Mouse (Mus musculus) Patski (cell line): ENCODE data around the gene Slc35g2. TPM values are rescaled to one million over a fixed set of nuclear protein-coding genes. Genes with fewer than 3 reads are reported as not detected.

ENCODE experiments used
- ATAC-seq: fragments of 100-300 bp; one replicate; pipeline ENCODE4 v1.8.0; 2021
- CTCF ChIA-PET: fragments of 350-600 bp; sonication (Branson Sonifier 250); formaldehyde crosslinking; loops from one replicate; lab custom pipeline; 2022; ENCODE audit warnings: inconsistent platforms; lab: Charles Lee
- POLR2A ChIA-PET: fragments of 350-600 bp; sonication (Branson Sonifier 250); formaldehyde crosslinking; loops from one replicate; lab custom pipeline; 2022; ENCODE audit warnings: antibody characterized with exemption, inconsistent platforms; lab: Charles Lee
- DNase-seq: peaks from one replicate; pipeline ENCODE4 v3.0.0-alpha.2; 2011; ENCODE audit warnings: low read depth, low spot score
- H3K27me3 ChIP-seq: fragments of 371-371 bp; one replicate; pipeline ENCODE4 v1.5.1; 2021
- CTCF ChIP-seq: fragments of 100-300 bp; IDR thresholded peaks from one replicate; pipeline ENCODE4 v1.5.1; 2021
- in situ Hi-C: fragments of 300-500 bp; cut with MboI; formaldehyde crosslinking; loops from 3 replicates; pipeline ENCODE4 v1.11.1; 2018; ENCODE audit warnings: low pct_unique_long_range_greater_than_20kb, mixed read lengths
- polyA plus RNA-seq: library from polyadenylated mRNA; unstranded; gene quantifications from one replicate; pipeline ENCODE4 v1.2.3, GENCODE M21; 2021

Gene Slc35g2
- 0.77 TPM for polyA plus RNA-seq

DNA sequence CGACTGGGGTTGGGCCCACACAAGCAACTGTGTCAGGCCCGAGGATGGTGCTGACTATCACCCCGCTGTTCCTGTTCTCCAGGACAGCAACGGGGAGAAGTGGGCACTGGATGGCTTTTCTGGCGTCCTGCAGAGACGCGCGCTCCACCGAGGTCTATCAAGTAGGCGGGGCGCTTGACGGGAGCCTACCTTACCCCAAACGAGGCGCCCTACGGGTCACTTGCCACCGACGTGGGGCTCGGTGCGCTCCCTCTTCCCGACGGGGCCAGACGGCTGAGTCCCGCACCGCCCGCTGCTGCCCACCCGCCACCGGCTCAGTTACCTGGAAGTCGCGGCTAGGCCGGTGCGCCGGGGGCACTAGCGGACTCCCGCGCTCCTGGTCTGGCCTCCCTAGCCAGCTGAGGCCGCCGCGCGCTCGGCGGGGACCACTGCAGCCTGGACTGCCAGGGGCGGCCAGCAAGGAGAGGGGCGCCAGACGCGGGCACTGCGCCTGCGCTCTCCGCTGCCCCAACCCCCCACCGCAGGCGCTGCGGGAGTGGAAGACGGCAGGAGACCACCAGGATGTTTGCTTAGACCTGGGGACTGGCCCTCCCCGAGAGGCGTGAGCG, at the start of gene Slc35g2:
Slc35g2 (minus strand) TSS at position 465 of the 608 bp plus-strand sequence.
- no peak for TF ChIP-seq CTCF
- in situ Hi-C loops, result no loop called here
- ChIA-PET CTCF (no interaction called here), POLR2A (no interaction called here)
- H3K27me3 ChIP-seq, result no peaks in the 10 kb centered on the region
- DNase-seq (no peak), ATAC-seq (no peak)

DNA sequence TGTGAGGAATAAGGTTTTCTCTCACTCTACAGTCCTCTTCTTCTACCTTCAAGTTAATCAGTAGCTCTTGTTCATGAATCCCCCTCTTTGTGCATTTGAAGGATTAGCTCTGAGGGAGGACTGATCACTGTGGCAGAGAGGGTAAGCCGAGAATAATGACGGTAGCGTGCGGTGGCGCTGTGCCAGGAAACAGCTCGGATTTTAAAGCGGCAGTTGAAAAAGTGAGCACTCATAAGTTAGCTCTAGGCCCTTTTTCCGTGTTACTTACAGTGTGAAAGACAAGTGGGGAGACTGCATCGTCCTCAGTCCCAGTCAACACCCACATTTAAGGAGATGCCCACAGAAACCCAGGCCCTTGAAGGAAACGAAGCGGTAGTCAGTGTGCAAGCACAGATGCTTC, 46.1 kb upstream of the Slc35g2 start:
- ChIA-PET POLR2A (interaction anchor here (1.4 kb wide), 1 partner anchor 11 kb away, joined by 6 read pairs; no protein-coding TSS in a partner anchor), CTCF (interaction anchor here (1.3 to 2.5 kb wide), 4 partner anchors 8 to 67 kb away, joined by 3 to 13 read pairs (median 4); no protein-coding TSS in a partner anchor)
- in situ Hi-C loops, result no loop called here
- ATAC-seq, result no peak
- no peaks in the 10 kb centered on the region for H3K27me3 ChIP-seq
- TF ChIP-seq CTCF, result no peak
- DNase-seq, result peak; percentile 22

DNA sequence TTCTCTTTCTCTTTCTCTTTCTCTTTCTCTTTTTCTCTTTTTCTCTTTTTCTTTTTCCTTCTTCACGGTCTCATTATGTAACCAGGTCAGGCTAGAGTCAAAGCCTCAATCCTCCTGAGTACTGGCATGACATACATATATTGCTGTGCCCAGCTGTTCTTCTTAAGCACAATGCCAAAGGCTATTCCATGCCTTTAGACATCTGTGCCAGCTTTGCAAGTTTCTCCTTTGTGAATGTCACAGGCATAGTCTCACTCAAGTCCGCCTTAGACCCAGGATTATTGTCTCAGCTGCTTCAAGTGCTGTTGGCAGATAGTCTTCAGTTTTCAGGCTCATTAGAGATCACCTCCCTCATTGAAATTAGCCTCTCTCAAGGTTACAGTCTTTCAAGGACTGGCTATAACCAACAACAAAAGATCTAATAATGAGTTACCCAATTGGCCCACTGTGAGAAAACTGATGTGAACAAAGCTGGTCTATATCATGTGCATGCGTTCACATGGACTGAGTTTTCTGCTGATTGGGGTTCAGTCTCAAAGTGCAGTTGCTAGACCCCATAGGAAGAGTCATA, 42.7 kb upstream of the Slc35g2 start:
- no peak for DNase-seq
- CTCF ChIA-PET, result no interaction called here
- ATAC-seq, result no peak
- in situ Hi-C loops, result no loop called here
- no peaks in the 10 kb centered on the region for H3K27me3 ChIP-seq
- POLR2A ChIA-PET, result no interaction called here
- no peak for TF ChIP-seq CTCF

DNA sequence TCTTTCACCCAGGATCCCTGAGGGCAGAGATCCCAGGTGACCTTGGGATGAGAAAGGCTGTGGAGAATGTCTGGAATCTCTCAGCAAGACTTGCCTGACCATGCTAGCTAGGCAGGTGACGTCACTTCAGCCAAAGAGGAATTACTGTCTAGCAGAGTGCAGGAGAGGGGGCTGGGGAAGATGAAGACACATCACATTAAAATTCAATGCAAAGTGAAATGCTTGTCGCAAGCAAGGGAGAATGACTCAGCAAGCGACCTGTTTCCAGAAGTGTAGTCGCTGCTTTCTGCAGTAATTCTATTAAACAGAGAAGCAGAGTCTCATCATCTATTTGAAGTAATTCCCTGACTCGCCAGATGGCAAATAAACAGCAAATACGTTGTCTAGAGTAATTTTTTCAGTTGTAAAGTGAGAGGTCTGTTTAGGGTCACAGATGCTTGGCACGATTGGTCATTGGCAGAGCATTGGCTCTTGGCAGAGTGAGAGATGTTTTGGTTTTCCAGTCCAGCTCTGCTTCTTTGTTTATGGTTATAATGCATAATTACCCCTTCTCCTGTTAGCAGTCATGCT, 35.2 kb upstream of the Slc35g2 start:
- TF ChIP-seq CTCF, result no peak
- ChIA-PET POLR2A (interaction anchor here (0.6 to 2.3 kb wide), 3 partner anchors 11 to 94 kb away, joined by 3 to 6 read pairs (median 3); no protein-coding TSS in a partner anchor), CTCF (interaction anchor here (1.0 to 3.3 kb wide), 2 partner anchors 10 to 36 kb away, joined by 3 to 11 read pairs; no protein-coding TSS in a partner anchor)
- in situ Hi-C loops, result no loop called here
- ATAC-seq (peak; percentile 100), DNase-seq (peak; percentile 88)
- no peaks in the 10 kb centered on the region for H3K27me3 ChIP-seq

DNA sequence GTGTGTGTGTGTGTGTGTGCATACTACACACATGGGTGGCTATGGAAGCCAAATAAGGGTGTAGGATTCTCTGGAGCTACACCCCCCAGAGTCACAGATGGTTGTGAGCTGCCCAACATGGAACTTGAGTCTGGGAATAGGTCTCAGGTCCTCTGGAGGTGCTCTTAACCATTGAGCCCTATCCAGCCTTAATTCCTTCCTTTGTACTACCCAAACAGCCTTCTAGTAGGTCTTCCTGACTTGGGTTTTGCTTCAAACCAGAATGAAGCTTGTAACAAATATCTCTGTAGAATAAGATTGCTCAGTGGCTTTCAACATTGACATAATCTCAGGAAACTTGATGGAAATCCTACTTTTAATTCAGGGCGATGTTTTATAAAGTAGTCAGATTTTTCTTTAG, 34.6 kb upstream of the Slc35g2 start:
- CTCF ChIA-PET, result interaction anchor here (1.0 to 3.3 kb wide), 2 partner anchors 10 to 36 kb away, joined by 3 to 11 read pairs; no protein-coding TSS in a partner anchor
- TF ChIP-seq CTCF, result no peak
- POLR2A ChIA-PET, result interaction anchor here (0.6 to 2.3 kb wide), 3 partner anchors 12 to 95 kb away, joined by 3 to 6 read pairs (median 3); no protein-coding TSS in a partner anchor
- ATAC-seq (no peak), DNase-seq (no peak)
- H3K27me3 ChIP-seq, result no peaks in the 10 kb centered on the region
- in situ Hi-C loops, result no loop called here

DNA sequence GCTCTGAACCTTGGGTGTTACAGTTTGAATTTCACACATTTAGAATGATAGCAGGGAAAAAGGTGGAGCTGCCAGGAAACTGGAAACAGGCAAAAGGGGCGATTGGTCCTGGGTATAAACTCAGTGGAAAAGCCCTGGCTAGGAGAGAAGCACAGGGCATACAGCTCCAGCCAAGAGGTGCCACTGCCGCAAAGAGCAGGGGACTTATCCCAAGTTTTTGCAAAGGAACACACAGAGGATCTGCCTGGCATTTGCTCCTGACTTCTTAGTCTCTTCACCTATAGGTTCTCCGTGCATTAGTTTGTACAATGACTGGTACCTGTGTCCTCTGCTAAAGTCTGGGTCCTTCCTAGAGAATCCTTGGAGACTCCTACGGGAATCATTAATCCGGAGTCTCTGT, 32.3 kb upstream of the Slc35g2 start:
- ATAC-seq (no peak), DNase-seq (no peak)
- no peaks in the 10 kb centered on the region for H3K27me3 ChIP-seq
- ChIA-PET POLR2A (no interaction called here), CTCF (interaction anchor here (1.8 to 3.3 kb wide), 3 partner anchors 12 to 57 kb away, joined by 6 to 11 read pairs (median 7); partner anchors contain the start of gene Nck1)
- TF ChIP-seq CTCF, result no peak
- in situ Hi-C loops, result no loop called here

DNA sequence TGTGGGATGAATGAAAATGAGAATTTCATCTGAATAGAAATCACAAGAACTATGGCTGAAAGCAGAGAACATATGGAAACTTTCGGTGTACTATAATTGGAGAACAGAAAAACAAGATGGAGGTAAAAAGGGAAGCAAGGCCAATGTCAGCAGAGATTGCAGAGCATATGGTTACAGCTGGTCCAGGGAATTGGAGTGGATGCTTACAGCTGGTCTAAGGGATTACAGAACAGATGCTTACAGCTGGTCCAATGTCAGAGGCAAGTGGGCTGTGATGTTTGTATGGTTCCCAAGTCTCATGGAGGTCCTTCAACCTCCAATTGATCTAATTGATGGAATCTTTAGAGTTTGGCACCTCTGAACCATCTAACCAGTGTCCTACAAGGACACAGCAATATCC, 31.2 kb upstream of the Slc35g2 start:
- no peak for TF ChIP-seq CTCF
- ATAC-seq, result no peak
- no peak for DNase-seq
- no peaks in the 10 kb centered on the region for H3K27me3 ChIP-seq
- ChIA-PET CTCF (interaction anchor here (2.3 kb wide), 1 partner anchor 11 kb away, joined by 7 read pairs; no protein-coding TSS in a partner anchor), POLR2A (no interaction called here)
- in situ Hi-C loops, result no loop called here

DNA sequence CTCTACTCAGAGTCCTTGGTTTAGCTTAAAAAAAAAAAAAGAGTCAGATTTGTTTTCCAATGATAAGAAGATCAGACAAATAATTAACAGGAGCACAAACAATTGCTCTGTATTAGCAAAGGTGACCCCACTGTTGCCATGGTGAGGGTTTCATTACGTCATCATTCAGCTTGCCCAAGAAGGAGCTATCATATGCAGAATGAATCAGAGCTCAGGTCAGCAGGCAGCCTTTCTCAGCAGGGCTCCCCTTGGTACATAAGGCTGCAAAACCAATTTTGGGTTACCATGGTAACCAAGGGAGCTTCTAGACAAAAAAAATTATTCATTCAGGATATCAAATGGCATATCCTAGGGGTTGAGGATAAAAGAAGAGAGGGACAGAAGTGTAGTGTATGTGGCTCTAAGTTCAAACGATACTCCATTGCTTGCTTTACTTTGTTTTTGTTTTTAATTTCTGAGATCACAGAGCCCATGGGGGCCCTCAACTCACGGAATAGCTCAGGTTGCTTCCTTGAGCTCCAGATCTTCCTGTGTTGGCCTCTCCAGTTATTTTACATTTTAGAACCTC, 29.0 kb upstream of the Slc35g2 start:
- DNase-seq, result peak; percentile 49
- ChIA-PET CTCF (interaction anchor here (0.9 to 2.1 kb wide), 6 partner anchors 10 to 125 kb away, joined by 3 to 8 read pairs (median 4); no protein-coding TSS in a partner anchor), POLR2A (interaction anchor here (0.6 kb wide), 1 partner anchor 779 kb away, joined by 5 read pairs; no protein-coding TSS in a partner anchor)
- ATAC-seq, result peak; percentile 98
- H3K27me3 ChIP-seq, result no peaks in the 10 kb centered on the region
- in situ Hi-C loops, result no loop called here
- no peak for TF ChIP-seq CTCF

DNA sequence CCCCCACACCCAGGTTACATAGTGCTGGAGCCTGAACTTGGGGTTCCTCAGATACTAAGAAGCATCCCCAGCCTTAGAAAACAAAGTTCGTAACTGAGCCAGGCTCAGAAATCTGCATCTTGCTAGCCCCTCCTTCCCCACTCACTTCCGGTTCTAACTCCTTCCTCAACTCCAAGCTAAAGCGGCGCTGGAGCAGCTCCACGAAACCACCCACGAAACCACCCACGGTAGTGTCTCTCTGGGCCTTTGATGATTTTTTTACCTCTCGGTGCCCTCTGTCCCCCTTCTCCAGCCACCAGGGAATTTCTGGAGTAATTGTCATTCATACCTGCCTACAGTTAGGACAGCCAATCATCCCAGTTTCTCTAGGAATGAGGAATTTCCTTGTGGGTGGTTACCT, 26.7 kb upstream of the Slc35g2 start, which contains the start of gene Stag1:
Stag1 (plus strand) TSS at position 253 of the 400 bp plus-strand sequence.
- ChIA-PET CTCF (interaction anchor here (1.4 kb wide), 1 partner anchor 46 kb away, joined by 4 read pairs; no protein-coding TSS in a partner anchor), POLR2A (no interaction called here)
- ATAC-seq, result no peak
- no peaks in the 10 kb centered on the region for H3K27me3 ChIP-seq
- in situ Hi-C loops, result no loop called here
- TF ChIP-seq CTCF, result no peak
- DNase-seq, result no peak

DNA sequence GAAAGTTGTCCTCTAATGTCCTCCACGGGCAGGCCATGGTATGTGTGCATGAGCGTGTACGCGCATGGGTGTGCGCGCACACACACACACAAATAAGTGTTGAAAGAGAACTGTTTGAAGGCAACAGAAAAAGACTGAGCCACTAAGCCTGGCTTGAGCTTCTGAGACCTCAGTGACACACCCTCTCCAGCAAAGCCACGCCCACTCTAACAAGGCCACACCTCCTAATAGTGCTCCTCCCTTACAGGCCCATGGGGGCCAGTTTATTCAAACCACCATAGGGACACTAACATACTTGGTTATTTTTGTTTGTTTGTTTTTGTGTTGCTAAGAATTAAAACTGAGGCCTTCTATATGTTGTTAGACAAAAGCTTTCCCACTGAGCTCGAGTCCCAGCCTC, 25.4 kb upstream of the Slc35g2 start:
- ATAC-seq (no peak), DNase-seq (no peak)
- CTCF ChIA-PET, result interaction anchor here (1.5 kb wide), 1 partner anchor 14 kb away, joined by 4 read pairs; no protein-coding TSS in a partner anchor
- TF ChIP-seq CTCF, result no peak
- no peaks in the 10 kb centered on the region for H3K27me3 ChIP-seq
- in situ Hi-C loops, result no loop called here
- POLR2A ChIA-PET, result no interaction called here
